Mouse (Mus musculus) CD4-positive, CD25-positive, alpha-beta regulatory T cell, adult 2 months (primary cell): ENCODE data around the gene Fanci.

Experiments used
- DNase-seq: peaks from one replicate; pipeline ENCODE4 v3.0.0-alpha.2; 2012; ENCODE audit warnings: low read depth, low spot score

Fanci gene

DNA sequence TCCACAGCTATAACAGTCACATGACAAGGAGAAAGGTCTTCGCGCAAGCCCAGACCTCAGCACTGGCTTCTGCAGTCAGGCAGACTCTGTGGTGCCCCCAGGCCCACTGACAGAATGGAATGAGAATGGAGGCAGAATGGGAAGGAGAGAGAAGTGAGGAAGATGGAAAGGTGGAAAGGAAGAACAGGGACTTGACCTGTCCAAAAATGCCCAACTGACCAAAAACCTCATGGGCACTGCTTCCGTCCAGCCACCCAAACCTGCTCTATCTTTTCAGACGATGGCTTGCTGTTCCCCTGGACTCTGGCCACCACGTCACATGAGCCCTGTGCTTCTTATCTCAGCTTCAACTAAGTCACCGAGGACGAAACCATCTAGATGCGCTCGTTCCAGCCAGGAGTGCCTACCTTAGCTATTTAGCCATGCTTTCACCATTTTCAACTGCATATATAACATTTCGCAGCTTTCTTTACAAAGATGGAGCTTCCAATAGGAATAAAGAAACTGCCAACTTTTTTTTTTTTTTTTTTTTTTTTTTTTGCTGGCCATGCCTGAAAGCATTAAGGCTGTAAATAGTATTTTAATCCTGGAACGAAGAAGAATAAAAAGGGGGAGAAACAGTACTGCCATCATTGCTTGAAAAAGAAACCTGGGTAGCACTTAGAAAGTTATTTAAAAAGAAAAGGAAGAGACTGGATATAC, 71.8 kb downstream of the Fanci start:
- no peak for DNase-seq

DNA sequence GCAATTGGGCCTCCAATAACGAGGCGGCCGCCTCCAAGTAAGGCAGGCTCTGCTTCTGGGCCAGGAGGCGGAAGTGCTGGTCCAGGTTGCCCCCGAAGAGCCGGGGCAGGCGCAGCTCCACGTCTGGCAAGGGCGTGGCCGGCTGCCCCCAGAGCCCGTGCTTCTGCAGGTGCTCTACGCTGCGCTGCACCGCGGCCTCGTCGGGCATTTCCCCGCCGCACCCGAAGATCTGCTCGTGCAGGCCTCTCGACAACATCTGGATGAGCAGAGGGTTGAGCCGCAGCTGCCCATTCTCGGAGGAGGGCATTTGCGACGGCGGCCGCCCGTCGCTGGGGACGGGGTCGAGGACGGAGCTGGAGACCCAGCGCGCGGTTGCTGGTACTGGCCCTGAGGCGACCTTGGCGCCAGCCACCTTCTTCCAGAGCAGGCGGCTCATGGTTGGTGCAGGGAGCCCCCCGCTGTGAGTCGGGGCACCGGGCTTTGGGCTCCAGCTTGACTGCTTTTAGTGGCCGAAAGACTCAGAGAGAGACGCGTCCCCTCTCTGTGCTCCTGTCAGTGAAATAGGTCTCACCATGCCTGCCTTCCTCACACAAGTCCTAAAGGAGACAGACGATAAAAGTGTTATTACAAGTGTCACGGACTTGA, 73.2 kb downstream of the Fanci start:
- peak; percentile 26 for DNase-seq

DNA sequence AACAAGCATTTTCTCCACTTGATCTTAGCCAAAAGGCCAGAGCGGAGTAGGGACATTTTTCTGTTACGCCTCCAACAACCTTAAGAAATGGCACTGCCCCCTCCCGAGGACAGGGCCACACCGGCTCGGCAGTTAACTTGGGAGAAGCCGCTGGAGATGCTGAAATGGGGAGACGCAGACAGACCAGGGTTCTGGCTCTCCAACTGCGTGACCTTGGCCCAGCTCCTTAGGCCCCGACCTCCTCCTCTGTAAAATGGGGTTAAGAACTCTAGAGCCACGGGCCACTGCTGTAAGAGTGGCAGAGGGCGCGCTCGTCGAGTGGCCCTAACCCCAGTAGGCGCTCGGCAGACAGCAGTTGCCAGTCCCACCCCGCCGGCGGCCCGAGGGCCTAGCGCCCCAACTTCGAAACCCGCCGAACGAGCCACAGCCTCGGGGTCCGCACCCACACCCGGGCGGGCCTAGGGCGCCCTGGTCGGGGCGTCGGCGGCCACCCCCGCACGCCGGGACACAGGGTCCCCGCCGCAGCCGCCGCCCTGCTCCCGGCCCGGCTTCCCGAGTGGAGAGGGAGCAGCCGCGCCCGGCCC, 73.8 kb downstream of the Fanci start:
- peak; percentile 74 for DNase-seq

DNA sequence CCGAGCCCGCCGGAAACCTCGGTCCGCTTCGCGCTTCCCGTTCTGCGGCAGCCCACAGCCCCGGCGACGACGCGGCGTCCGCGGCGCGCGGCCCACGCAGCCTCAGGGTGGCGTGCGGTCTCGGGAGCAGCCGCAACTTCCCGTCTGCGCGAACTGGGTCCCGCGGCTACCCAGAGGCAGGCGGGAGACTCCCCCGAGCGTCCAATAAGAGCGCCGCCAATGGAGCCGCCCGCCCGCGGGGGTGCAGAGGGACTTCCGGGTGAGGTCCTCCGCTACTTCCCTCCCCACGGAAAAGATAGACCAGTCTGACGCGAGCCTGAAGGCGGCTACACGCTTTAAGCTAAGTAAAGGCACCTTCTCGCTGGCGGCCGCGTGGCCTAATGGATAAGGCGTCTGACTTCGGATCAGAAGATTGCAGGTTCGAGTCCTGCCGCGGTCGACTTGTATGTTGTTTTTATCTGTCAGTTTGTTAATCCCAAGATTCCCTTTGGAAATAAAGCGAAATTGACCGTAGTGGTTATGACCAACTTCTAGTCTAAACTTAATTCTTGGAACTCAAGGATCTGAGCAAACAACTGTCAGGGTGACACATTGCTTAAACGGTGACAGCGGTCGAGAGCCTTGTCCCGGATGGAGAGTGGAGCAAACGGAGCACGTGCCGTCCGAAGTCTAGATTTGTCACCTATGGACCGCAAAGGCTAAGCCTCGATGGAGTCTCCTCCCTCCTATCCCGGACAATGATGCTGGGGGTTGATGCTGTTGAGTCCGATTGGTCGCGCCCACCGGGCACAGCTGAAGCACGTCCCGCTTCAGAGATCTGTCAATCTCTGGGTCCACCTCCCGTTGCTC, 74.5 kb downstream of the Fanci start, which contains the start of gene Polg:
Gene Polg, minus strand, starts transcription at position 310 of the 849 bp plus-strand sequence.
- peak; percentile 99 for DNase-seq

DNA sequence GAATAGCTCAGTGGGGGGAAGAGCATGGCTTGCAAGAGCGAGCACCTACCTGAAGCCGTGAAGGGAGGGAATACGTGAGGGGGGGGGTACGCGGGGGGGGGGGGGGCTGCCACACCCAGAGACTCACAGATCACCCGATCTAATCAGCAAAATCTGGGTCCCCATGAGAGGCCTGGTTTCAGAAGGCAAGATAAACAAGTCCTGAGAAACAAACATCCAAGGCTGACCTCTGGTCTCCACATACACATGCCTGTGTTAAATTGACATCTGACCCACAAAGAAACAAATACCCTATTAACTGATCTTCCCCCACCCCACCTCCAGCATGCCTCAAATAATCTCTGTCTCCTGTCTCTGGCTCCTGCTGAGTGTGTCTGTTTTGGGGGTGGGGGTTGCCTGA, 76.2 kb downstream of the Fanci start:
- no peak for DNase-seq

DNA sequence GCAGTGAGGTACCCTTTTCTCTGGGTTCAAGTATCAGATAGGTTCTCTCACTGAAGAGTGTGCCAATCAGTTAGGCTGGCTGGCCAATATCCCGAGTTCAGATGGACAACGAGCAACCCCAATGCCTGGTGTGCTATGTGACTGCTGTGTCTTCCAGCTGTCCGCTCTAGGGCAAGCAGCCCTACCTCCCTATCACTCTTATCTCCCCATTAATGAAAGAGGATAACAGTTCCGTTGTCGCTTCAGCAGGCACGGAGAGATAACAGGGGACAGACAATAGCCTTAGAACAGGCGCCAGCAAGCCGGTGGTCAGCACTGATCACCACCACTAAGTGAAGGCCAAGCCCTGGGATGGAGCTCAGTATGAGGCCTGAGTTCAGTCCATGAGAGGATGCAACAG, 77.3 kb downstream of the Fanci start:
- no peak for DNase-seq

DNA sequence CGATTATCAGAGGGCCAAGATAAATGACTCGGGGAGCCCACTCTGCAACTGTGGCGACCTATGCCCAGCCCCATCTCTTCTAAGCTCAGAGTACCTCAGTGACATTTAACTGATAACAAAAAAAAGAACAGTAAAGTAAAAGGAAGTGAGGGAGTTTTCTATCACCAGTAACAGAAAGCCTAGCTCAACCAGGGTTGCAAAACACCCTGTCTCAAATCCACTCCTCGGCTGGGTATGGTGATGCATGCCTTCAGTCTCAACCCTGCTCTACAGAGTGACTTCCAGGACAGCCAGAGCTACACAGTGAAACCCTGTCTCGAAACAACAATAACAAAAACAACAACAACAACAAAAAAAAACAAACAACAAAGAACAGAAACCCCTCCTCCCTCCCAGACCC, 78.0 kb downstream of the Fanci start:
- no peak for DNase-seq

DNA sequence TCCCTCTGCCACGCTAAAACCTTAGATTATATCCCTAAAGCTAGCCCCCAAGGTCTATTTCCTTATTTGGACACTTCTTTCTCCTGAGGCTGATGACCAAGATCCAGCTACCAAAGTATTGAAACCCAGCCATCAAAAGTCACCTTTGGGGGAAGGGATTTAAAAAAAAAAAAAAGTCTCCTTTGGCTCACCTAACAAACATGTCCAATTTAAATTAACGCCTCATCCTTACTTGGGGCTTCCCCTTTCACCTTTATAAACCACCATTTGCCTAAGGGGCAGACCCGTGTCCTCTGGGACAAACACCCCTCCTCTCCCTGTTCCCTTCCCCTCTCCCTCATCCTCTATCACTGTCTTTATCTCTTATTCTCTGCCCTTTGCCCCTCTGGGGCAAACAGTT, 79.0 kb downstream of the Fanci start:
- no peak for DNase-seq

DNA sequence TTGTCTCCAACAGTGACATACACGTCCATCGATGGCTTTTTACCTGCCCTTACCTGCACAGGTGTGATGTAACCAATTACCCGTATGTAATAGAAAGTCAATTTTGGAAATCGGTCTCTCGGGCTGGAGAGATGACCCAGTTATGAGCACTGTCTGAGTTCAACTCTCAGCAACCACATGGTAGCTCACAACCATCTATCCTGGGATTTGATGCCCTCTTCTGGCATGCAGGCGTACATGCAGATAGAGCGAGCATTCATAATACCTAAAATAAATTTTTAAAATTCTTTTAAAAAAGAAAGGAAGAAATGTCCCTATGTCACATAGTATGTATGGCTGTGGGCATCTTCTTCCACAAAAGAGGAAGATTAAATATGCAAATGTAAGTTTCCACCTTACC, 79.7 kb downstream of the Fanci start:
- DNase-seq, result peak; percentile 54

DNA sequence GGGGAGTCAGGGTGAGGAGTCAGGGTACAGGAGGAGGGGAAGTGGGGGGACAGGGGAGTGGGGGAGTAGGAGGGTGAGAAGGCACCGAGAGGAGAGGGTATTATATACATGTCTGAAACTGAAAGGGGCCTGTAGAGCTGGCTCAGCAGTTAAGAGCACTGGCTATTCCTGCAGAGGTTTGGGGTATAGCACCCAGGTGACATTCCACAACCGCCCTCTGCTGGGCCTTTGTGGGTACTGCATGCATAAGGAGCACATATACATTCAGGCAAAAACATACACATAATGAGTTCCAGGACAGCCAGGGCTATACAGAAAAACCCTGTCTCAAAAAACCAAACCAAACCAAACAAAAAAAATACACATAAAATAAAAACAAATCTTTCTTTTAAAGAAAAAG, 81.1 kb downstream of the Fanci start:
- DNase-seq, result peak; percentile 55

DNA sequence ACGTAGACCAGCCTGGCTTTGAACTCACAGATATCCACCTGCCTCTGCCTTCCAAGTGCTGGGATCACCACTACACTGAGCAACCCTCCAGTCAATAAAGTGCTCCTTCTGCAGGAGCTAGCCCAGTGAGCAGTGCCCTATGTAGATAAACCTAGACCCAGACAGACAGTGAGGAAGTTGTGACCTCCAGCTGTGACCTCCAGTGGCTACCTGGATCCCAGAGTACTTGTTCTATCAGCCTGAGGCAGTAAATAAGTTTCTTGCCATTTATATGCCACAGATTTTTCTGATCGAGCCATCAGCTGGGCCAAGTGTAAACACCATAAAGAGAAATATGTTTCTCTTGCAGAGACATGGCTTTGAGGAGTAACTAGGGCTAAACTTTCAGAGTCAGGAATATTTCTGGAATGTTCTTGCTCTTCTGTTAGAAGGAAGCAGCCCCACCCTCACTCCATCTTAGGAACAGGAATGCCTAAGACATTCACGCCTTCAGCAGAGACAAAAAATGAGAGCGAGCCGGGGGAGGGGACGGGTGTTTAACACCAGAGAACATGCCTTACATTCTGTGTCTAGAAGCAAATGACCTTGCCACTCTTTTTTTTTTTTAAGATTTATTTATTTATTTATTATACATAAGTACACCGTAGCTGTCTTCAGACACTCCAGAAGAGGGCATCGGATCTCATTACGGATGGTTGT, 81.9 kb downstream of the Fanci start:
- no peak for DNase-seq

DNA sequence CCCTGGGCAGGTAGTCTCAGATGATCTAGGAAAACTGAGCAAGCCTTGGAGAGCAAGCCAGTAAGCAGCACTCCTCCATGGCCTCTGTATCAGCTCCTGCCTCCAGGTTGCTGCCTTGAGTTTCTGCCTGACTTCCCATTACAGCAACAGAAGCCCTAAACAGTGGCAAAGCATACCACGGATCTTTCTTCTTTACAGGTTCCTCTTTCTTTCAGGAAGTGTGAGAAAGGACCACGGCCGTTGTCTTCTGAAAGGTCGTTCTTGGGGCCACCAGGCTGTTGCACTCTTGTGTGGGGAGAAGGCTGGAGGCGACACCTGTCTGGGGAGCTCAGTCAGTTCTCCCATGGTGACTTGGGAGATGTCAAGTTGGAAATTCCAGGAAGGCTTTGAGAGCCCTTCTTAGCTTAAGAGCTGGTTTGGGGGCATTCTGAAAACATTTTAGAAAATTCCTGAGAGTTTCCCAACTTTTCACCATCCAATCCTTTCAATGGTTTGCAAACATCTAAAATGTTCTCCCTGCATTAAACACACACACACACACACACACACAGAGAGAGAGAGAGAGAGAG, 83.2 kb downstream of the Fanci start:
- DNase-seq, result no peak

DNA sequence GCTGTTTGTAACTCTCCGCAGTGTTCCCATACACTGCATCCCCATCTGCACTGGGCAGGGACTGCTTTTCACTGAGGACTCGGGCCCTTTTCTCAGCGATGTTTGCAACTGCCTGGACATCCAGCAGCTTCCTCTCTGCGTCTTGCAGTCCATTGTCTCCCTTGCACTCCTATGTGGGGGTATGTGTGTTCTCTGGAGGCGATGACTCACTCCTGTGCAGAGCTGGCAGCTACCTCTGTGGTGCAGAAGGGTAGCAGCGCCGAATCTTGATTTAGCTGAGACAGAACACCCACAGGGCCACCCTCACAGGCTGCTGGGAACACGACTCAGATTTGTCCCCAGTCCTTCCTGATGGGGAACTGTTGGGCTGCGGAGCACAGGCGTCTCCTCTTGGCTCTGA, 94.8 kb downstream of the Fanci start:
- no peak for DNase-seq

DNA sequence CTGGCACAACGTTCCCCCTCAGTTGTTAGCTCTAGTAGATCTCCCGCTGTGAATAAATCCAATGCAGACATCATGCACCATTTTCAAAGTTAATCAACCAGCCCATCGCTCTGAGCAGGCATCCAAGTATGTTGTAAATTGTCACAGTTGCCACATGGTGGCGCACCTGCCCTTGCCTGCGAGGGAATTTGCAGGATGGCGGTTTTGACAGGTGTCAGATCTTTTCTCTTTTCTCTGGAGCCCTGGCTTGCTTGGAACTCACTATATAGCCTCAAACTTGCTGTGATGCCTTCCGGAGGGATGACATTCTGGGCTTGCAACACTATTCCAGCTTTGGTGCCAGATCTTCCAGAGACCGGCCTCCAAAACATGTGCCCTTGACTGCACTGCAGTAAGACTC, 102.2 kb downstream of the Fanci start:
- peak; percentile 78 for DNase-seq

DNA sequence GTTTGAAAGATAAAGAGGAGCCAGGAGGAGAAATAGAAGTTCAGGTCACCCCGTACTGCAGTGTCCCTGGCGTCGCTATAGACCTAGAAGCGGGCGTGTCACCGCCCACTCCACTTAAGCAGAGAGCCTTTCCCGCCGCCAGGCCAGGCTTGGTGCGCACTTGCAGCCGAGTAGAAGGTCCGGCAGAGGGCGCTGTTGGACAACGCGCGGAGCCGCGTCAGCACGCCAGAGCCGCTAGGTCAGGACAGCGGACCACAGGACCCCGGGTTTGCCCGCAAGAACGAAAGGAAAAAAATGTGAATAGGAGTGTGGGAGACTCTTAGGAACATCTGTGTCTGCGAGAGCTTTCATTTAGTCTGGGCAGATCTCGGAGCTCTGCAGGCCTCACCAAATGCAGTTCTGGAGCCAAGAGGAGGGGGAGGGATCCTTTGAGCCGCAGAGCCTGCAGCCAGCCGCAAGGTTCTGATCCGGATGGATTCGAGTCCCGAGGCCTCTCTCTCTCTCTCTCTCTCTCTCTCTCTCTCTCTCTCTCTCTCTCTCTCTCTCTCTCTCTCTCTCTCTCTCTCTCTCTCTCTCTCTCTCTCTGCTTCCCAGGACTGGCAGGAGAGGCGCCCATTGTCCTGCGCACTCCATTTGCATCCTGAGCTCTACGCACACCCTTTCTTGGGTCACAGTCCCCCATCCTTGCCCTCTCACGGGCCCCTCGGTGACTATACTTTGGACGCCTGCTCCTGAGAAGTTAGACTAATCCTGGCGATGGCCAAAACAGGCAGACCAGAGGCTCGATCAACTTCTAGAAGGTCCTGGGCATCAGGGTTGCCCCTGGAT, 104.5 kb downstream of the Fanci start:
- peak; percentile 90 for DNase-seq

DNA sequence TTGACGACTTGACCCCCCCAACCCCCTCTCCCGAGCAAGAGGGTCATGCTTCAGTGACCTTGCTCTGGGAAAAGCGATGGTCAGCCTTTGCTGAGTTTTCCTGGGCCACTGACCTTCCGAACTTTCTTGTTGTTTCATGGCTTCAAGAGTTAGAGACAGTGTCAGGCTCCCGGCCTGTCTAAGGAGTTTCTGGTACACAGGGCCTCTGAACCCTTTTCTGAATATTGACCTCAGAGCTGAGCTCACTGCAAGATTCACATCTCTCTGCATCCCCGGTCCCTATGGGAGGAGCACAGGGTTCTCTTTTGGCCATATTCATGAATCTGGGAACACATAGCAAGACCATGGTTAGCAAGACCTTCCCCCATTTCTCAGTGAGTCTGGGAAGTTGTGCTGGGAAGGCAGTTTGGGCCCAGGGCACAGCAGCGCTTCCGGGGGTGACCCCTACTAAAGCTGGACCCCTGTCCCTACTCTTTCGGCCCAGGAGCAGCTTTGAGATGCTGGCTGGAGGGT, 105.1 kb downstream of the Fanci start:
- DNase-seq, result no peak

DNA sequence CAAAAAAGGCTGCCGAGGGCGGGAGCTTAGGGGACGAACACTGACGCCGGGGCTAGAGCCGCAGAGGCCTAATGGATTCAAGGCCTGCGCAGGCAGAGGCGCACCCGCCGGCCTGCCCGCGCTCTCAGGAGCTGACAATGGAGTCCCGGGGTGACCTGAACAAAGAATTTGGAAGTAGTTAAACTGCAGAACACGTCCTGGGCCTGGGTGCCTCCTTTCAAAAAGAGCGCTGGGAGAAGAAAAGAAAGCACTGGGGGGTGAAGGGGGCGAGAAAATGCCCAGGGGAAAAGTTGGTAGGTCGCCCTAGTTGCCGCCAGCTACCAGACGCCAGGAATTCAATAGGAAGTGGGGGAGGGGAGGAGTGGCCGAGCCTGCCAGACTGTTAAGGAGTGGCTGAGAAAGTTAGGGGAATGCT, 106.0 kb downstream of the Fanci start:
- no peak for DNase-seq

DNA sequence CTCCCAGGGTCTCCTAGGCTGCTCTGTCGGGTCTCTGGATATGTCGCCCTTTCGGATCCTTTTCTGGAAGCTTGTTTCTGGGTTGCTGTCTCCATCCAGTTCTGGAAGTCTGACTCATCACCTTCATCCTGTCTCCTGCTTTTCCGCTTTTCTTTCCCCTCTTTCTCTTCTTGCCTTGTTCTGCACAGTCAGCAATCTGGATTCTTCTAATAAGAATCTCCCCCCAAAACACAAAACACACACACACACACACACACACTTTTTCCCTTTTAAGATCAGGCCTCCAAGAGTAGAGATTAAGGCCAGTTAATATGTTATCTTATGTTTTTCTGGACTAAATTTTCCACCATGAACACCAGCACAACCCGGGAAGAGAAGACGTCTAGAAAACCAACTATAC, 106.6 kb downstream of the Fanci start:
- no peak for DNase-seq

DNA sequence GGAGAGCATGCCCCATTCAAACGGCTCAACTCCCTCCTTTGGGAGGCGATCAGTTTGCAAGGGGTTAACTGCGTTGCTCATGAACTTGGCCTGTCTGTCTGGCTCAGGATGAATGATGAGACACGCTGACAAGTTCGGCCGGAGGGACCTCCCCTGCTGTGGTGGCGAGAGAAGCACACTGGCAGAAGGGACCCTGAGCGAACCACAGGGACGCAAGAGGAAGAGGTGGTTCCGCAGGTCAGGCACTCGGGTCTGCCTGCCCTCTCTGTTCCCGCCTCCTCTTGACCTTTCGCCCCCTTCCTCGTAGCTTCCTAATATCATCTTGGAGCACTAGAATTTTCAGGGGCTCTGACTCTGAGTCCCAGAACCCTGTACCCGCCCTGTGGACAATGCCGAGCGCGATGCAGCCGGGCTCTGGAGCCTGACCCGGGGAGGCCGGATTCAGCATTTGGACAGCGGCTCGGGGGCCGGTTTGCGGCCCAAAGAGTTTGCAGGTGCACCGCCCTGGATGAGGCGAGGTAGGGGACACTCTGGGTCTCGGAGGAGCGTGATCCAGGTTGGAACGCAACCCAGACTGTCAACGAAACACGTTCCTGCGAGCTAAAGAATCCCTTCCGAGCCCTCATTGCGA, 107.4 kb downstream of the Fanci start:
- DNase-seq, result peak; percentile 29
